Mouse (Mus musculus) myocyte (in vitro differentiated cells): ENCODE measurements around the gene Zkscan4.
"Not testable (repeated sequence)": the region's sequence is repeated elsewhere in the genome, so short reads cannot be mapped to it uniquely, and the experiment has no call there.

ENCODE experiments used
- CEBPB ChIP-seq: IDR thresholded peaks from 2 replicates; pipeline ENCODE4 v1.6.1; 2011; ENCODE audit warnings: mild to moderate bottlenecking, moderate library complexity; ENCODE audit not compliant: poor library complexity, insufficient read depth, severe bottlenecking
- E2F4 ChIP-seq: IDR thresholded peaks from one replicate; pipeline ENCODE4 v1.6.1; 2011; ENCODE audit warnings: mild to moderate bottlenecking, control low read depth, moderate library complexity; ENCODE audit not compliant: insufficient read depth
- MAX ChIP-seq: IDR thresholded peaks from one replicate; pipeline ENCODE4 v1.6.1; 2011; ENCODE audit warnings: low read depth, mild to moderate bottlenecking, control low read depth
- MYOD1 ChIP-seq, 3 experiments: IDR thresholded peaks; one replicate each; pipeline ENCODE4 v1.6.1; 2011; ENCODE audit warnings: control low read depth in 2 of 3, low read depth in 2 of 3, mild to moderate bottlenecking in 2 of 3, moderate library complexity in 1 of 3; ENCODE audit not compliant: insufficient read length in 2 of 3, control insufficient read depth in 1 of 3
- MYOG ChIP-seq, 3 experiments: IDR thresholded peaks; one replicate each; pipeline ENCODE4 v1.6.1; 2011; ENCODE audit warnings: control low read depth in 2 of 3, low read depth in 2 of 3, mild to moderate bottlenecking in 2 of 3; ENCODE audit not compliant: insufficient read length in 2 of 3, control insufficient read depth in 1 of 3, insufficient read depth in 1 of 3
- POLR2A ChIP-seq: IDR thresholded peaks from one replicate; pipeline ENCODE4 v1.6.1; 2011; ENCODE audit warnings: low read depth, mild to moderate bottlenecking, control low read depth, moderate library complexity; ENCODE audit not compliant: insufficient read length
- POLR2AphosphoS2 ChIP-seq: IDR thresholded peaks from one replicate; pipeline ENCODE4 v1.6.1; 2011; ENCODE audit warnings: low read depth, control low read depth; ENCODE audit not compliant: insufficient read length
- REST ChIP-seq: IDR thresholded peaks from one replicate; pipeline ENCODE4 v1.6.1; 2011; ENCODE audit warnings: mild to moderate bottlenecking, control low read depth, moderate library complexity; ENCODE audit not compliant: insufficient read depth, insufficient read length
- SRF ChIP-seq: IDR thresholded peaks from one replicate; pipeline ENCODE4 v1.6.1; 2011; ENCODE audit warnings: low read depth; ENCODE audit not compliant: control insufficient read depth, insufficient read length
- TCF12 ChIP-seq: IDR thresholded peaks from one replicate; pipeline ENCODE4 v1.6.1; 2011; ENCODE audit warnings: mild to moderate bottlenecking, control low read depth; ENCODE audit not compliant: poor library complexity, insufficient read depth, severe bottlenecking
- TCF3 ChIP-seq: IDR thresholded peaks from one replicate; pipeline ENCODE4 v1.6.1; 2011; ENCODE audit warnings: low read depth, control low read depth; ENCODE audit not compliant: insufficient read length
- USF1 ChIP-seq: IDR thresholded peaks from one replicate; pipeline ENCODE4 v1.6.1; 2011; ENCODE audit warnings: low read depth, mild to moderate bottlenecking, control low read depth, moderate library complexity

DNA sequence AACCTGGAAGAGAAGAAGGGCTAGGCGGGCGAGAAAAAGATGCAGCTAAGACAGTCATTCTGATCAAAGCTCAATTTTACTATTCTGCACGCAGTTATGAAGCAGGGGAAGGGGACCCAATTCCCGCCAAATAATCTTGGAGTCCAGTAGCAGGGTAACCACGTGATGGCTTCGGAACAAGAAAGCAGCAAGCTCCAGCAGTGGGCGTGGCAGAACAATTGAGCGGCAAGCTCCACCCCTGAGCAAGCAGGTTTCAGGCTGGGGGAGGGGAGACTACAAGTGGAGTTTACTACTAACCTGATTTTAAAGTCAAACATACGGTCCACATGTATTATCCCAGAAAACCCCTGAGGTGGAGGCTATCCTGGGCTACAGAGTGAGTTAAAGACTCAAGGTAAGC lies 16.2 kb upstream of the Zkscan4 start:
- TF ChIP-seq POLR2A; TCF12; E2F4; MAX; USF1; MYOD1 (IDR thresholded peaks at IDR 0.05; ENCODE audit: control insufficient read depth in 1 of 3, insufficient read length in 2 of 3, low read depth in 2 of 3); POLR2AphosphoS2; REST; SRF; CEBPB; MYOG (IDR thresholded peaks at IDR 0.05; ENCODE audit: control insufficient read depth in 1 of 3, insufficient read depth in 1 of 3, insufficient read length in 2 of 3, low read depth in 2 of 3); TCF3: not testable (repeated sequence)
